Comparison of ENCODE assay signal across 8 mouse cellular contexts in genomic region chr5:129715326-129715861, GRCm38 (mm10). TPM values are rescaled to one million over a fixed set of nuclear protein-coding genes. Genes with fewer than 3 reads are reported as not detected.
DNase-seq lines count a peak whose midpoint lies in the region; ATAC-seq lines count a peak whose summit lies in the region.

TSS of gene Mrps17 (plus strand) at chr5:129715497.

- H3K27me3 ChIP-seq in hindbrain, embryonic 15.5 days = no peaks in the 10 kb centered on the region

- H3K9me3 ChIP-seq in hindbrain, embryonic 15.5 days = no peaks in the 10 kb centered on the region

- WGBS in hindbrain, embryonic 15.5 days = under 1% methylated on average over 33 of the region's 33 CpGs

- peak within 1 kb of the TSS; percentile 75; the same call in 1 of the 2 replicates for H3K27ac ChIP-seq in hindbrain, embryonic 15.5 days (replicated peaks)

- H3K4me2 ChIP-seq in hindbrain, embryonic 15.5 days = peak within 1 kb of the TSS; percentile 89

- peak; percentile 98 for ATAC-seq in hindbrain, embryonic 15.5 days (ENCODE audit: low FRiP score, low read depth)

- peaks cover 11% of the 10 kb centered on the region for H3K4me1 ChIP-seq in hindbrain, embryonic 15.5 days (replicated peaks)

- peak; percentile 89 for DNase-seq in T-cell, adult 2 months (ENCODE audit: low spot score)
- peak; percentile 92 for DNase-seq in cerebellum, postnatal 36 days
- DNase-seq in frontal cortex, postnatal 36 days (ENCODE audit: low spot score in 2 of 2) = peak; percentile 90 to 93
- peak; percentile 87 for DNase-seq in left cerebral cortex, adult 11 months (ENCODE audit: low spot score)
- DNase-seq in lung, postnatal 4 days = peak; percentile 94
- peak; percentile 83 for DNase-seq in retina, postnatal 7 days (ENCODE audit: low read depth, low spot score)
- DNase-seq in urinary bladder, adult 2 months (ENCODE audit: low spot score) = peak; percentile 80

- H3K4me3 ChIP-seq in hindbrain, embryonic 15.5 days = peak within 1 kb of the TSS; percentile 96

- H3K36me3 ChIP-seq in hindbrain, embryonic 15.5 days = peaks cover 23% of the 10 kb centered on the region

- H3K9ac ChIP-seq in hindbrain, embryonic 15.5 days = peak within 1 kb of the TSS; percentile 82

RNA-seq across cellular contexts. Expression of gene Mrps17, which starts in this region (rescaled TPM):
- polyA plus RNA-seq in hindbrain, embryonic 15.5 days (2015; fragmentation: Nextera tagmentation; extraction: Ambion mirVana) = 162 and 169 TPM in 2 replicates
- 79.1 and 92.5 TPM in 2 replicates for polyA plus RNA-seq in urinary bladder, adult 2 months (2012; rRNA removed)

Comparison
In these comparisons a context has a peak if more than half of its experiments do, and no peak if none do; other contexts are left out.
1. Peak in every context shown above with its lines: DNase-seq, ATAC-seq, H3K4me3 ChIP-seq and H3K27ac ChIP-seq.